Mouse (Mus musculus) erythroblast, embryonic 14.5 days (primary cell): ENCODE data around the gene Entpd6.

ENCODE experiments used
- GATA1 ChIP-seq: IDR thresholded peaks from 2 replicates; pipeline ENCODE4 v1.6.1; 2012; ENCODE audit warnings: low read length, inconsistent platforms, mixed read lengths
- TAL1 ChIP-seq: IDR thresholded peaks from 3 replicates; pipeline ENCODE4 v1.6.1; 2012; ENCODE audit warnings: low read length, inconsistent platforms, mixed read lengths

DNA sequence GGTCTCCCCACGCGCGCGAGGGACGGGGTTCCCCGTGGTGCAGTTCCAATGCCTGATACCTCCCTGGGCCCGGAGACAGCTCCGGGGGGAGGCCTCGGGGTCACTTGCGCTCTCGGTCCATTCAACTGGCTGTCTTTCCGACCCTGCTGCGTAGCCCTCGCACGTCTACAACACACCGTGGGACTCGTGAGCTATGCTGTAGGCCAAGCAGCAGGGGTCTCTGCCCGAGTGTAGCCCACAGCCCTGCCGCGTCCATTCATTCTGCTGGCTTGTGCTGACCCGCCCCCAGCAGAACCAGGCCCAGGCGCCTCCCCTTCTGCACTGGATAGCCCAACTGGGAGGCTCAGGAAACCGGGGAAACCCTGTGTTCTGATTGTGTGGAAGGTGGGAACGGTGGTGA is 441 bp downstream of the Entpd6 start:
- no peak for TF ChIP-seq GATA1
- no peak for TF ChIP-seq TAL1
